Mouse (Mus musculus) cerebellum, adult 2 months (tissue): ENCODE results near the gene Gm28539.

Experiments used
- CTCF ChIP-seq: fragments of 200-500 bp; IDR thresholded peaks from 2 replicates; pipeline ENCODE4 v1.5.1; 2011; ENCODE audit warnings: low read depth, mild to moderate bottlenecking, control low read depth, low read length, moderate library complexity, borderline replicate concordance; ENCODE audit not compliant: insufficient read depth
- POLR2A ChIP-seq: fragments of 200-500 bp; IDR thresholded peaks from 2 replicates; pipeline ENCODE4 v1.6.1; 2011; ENCODE audit warnings: low read length, control low read depth, borderline replicate concordance; ENCODE audit not compliant: insufficient read depth

GRCm38 (mm10) chr16:18786652-18787051, 49.7 kb upstream of the Gm28539 start:
- TF ChIP-seq CTCF: no peak
- no peak for TF ChIP-seq POLR2A
